Mouse (Mus musculus): ENCODE data around the gene Ajuba. TPM values are rescaled to one million over a fixed set of nuclear protein-coding genes. Genes with fewer than 3 reads are reported as not detected.

Gene Ajuba
- total and polyA plus RNA-seq, 3 experiments: 0.08 TPM; not detected in 1

GRCm38 (mm10) chr14:54575631-54576030, 1.7 kb downstream of the Ajuba start:
- H3K27ac ChIP-seq (ENCODE audit: control insufficient read depth, low read depth, low read length): no peak overlapping the region
- no peak overlapping the region for H3K9ac ChIP-seq (ENCODE audit: control insufficient read depth, low read depth, low read length, poor library complexity, severe bottlenecking)
- no peaks in the 10 kb centered on the region for H3K79me2 ChIP-seq (ENCODE audit: control insufficient read depth, insufficient read depth, low read length, poor library complexity)
- no peak for DNase-seq (ENCODE audit: low read depth, low spot score)
- H3K4me3 ChIP-seq (ENCODE audit: control insufficient read depth in 1 of 2, insufficient read depth in 1 of 2, low read depth in 2 of 2, low read length in 2 of 2): no peak overlapping the region
- no peak for TF ChIP-seq USF2 (IDR thresholded peaks at IDR 0.05; ENCODE audit: borderline replicate concordance in 1 of 2, insufficient read depth in 1 of 2, low read depth in 1 of 2, low read length in 2 of 2)
- H3K4me1 ChIP-seq (ENCODE audit: control insufficient read depth in 1 of 2, insufficient read depth in 2 of 2, low read length in 2 of 2): peaks cover 6 to 16% of the 10 kb centered on the region in 2 experiments
- no peaks in the 10 kb centered on the region for H3K27me3 ChIP-seq (ENCODE audit: control insufficient read depth in 1 of 2, insufficient read depth in 2 of 2, low read length in 2 of 2)
- no peaks in the 10 kb centered on the region for H3K9me3 ChIP-seq (replicated peaks; ENCODE audit: insufficient read depth, low read length)
- H3K36me3 ChIP-seq (ENCODE audit: control insufficient read depth in 1 of 2, insufficient read depth in 2 of 2, low read length in 2 of 2): 0 out of 4 replicates have a peak, but pooled peaks cover 0 to 5% of the 10 kb centered on the region in 2 experiments

- no peak overlapping the region for H3K27ac ChIP-seq (ENCODE audit: control insufficient read depth, low read depth, low read length)
- DNase-seq (ENCODE audit: low read depth, low spot score): no peak
- H3K27me3 ChIP-seq (ENCODE audit: control insufficient read depth in 1 of 2, insufficient read depth in 2 of 2, low read length in 2 of 2): no peaks in the 10 kb centered on the region
- no peaks in the 10 kb centered on the region for H3K9me3 ChIP-seq (replicated peaks; ENCODE audit: insufficient read depth, low read length)
- H3K4me1 ChIP-seq (ENCODE audit: control insufficient read depth in 1 of 2, insufficient read depth in 2 of 2, low read length in 2 of 2): peaks cover 6 to 16% of the 10 kb centered on the region in 2 experiments
- TF ChIP-seq USF1 (IDR thresholded peaks at IDR 0.05; ENCODE audit: low read depth, low read length): no peak
- H3K79me2 ChIP-seq (ENCODE audit: control insufficient read depth, insufficient read depth, low read length, poor library complexity): no peaks in the 10 kb centered on the region
- no peak overlapping the region for H3K4me3 ChIP-seq (ENCODE audit: control insufficient read depth in 1 of 2, insufficient read depth in 1 of 2, low read depth in 2 of 2, low read length in 2 of 2)
- H3K9ac ChIP-seq (ENCODE audit: control insufficient read depth, low read depth, low read length, poor library complexity, severe bottlenecking): no peak overlapping the region
- 0 out of 4 replicates have a peak, but pooled peaks cover 0 to 5% of the 10 kb centered on the region in 2 experiments for H3K36me3 ChIP-seq (ENCODE audit: control insufficient read depth in 1 of 2, insufficient read depth in 2 of 2, low read length in 2 of 2)
Measured at GRCm38 (mm10) chr14:54575031-54575430, 2.3 kb downstream of the Ajuba start.

GRCm38 (mm10) chr14:54574253-54574652, 3.1 kb downstream of the Ajuba start:
- no peak for DNase-seq (ENCODE audit: low read depth, low spot score)
- Histone ChIP-seq H3K27me3 (ENCODE audit: control insufficient read depth in 1 of 2, insufficient read depth in 2 of 2, low read length in 2 of 2) (no peaks in the 10 kb centered on the region), H3K9ac (ENCODE audit: control insufficient read depth, low read depth, low read length, poor library complexity, severe bottlenecking) (no peak overlapping the region), H3K27ac (ENCODE audit: control insufficient read depth, low read depth, low read length) (no peak overlapping the region), H3K36me3 (ENCODE audit: control insufficient read depth in 1 of 2, insufficient read depth in 2 of 2, low read length in 2 of 2) (0 out of 4 replicates have a peak, but pooled peaks cover 0 to 5% of the 10 kb centered on the region in 2 experiments), H3K4me1 (ENCODE audit: control insufficient read depth in 1 of 2, insufficient read depth in 2 of 2, low read length in 2 of 2) (peaks cover 6 to 16% of the 10 kb centered on the region in 2 experiments), H3K9me3 (replicated peaks; ENCODE audit: insufficient read depth, low read length) (no peaks in the 10 kb centered on the region), H3K79me2 (ENCODE audit: control insufficient read depth, insufficient read depth, low read length, poor library complexity) (no peaks in the 10 kb centered on the region), H3K4me3 (ENCODE audit: control insufficient read depth in 1 of 2, insufficient read depth in 1 of 2, low read depth in 2 of 2, low read length in 2 of 2) (no peak overlapping the region)
- TF ChIP-seq RAD21 (IDR thresholded peaks at IDR 0.05; ENCODE audit: low read depth, low read length) (no peak), CTCF (IDR thresholded peaks at IDR 0.05 in 2 of 3, conservative IDR thresholded peaks at IDR 0.05 in 1 of 3; ENCODE audit: control insufficient read depth in 1 of 3, insufficient read depth in 1 of 3, low read depth in 2 of 3, low read length in 3 of 3, poor library complexity in 1 of 3, severe bottlenecking in 1 of 3) (no peak), SMC3 (IDR thresholded peaks at IDR 0.05; ENCODE audit: low read depth, low read length) (no peak), ZC3H11A (IDR thresholded peaks at IDR 0.05; ENCODE audit: low read depth, low read length) (no peak), MAFK (IDR thresholded peaks at IDR 0.05; ENCODE audit: borderline replicate concordance, low read depth, low read length) (no peak), TCF12 (IDR thresholded peaks at IDR 0.05; ENCODE audit: low read depth, low read length) (no peak), GATA1 (IDR thresholded peaks at IDR 0.05; ENCODE audit: low read depth, low read length) (no peak), ETS1 (IDR thresholded peaks at IDR 0.05; ENCODE audit: low read depth, low read length) (no peak), SIN3A (IDR thresholded peaks at IDR 0.05; ENCODE audit: low read length) (no peak), MYC (IDR thresholded peaks at IDR 0.05; ENCODE audit: low read depth, low read length) (no peak), CHD2 (IDR thresholded peaks at IDR 0.05; ENCODE audit: low read length) (no peak), ZNF384 (IDR thresholded peaks at IDR 0.05; ENCODE audit: low read depth, low read length) (no peak)
